Mouse (Mus musculus) embryonic fibroblast, embryonic 13.5 days (primary cell): ENCODE measurements at regions not wholly inside any gene's neighbourhood (a gene's known extent, or its start where the extent isn't known, plus 50 kb on each side); places are given as distances from the start of the nearest gene placed in this dataset.

Experiments
- CTCF ChIP-seq: IDR thresholded peaks from 2 replicates; pipeline ENCODE4 v1.5.1; 2011; ENCODE audit warnings: mild to moderate bottlenecking, control low read depth, low read length, moderate library complexity, borderline replicate concordance; ENCODE audit not compliant: insufficient read depth
- POLR2A ChIP-seq: IDR thresholded peaks from 2 replicates; pipeline ENCODE4 v1.6.1; 2011; ENCODE audit warnings: low read depth, mild to moderate bottlenecking, control low read depth, low read length, moderate library complexity

GRCm38 (mm10) chr15:24972020-24972419 is 441.5 kb downstream of the Basp1 start:
- no peak for TF ChIP-seq POLR2A
- no peak for TF ChIP-seq CTCF
